Comparison of ENCODE assay signal across 28 mouse cellular contexts in genomic region chr5:148499616-148500015, GRCm38 (mm10). TPM values are rescaled to one million over a fixed set of nuclear protein-coding genes. Genes with fewer than 3 reads are reported as not detected.
DNase-seq lines count a peak whose midpoint lies in the region; ATAC-seq and TF ChIP-seq lines count a peak whose summit lies in the region.
"Had no signal": no experiment of that assay in that cellular context is flagged by ENCODE, and none has a peak within 500 bp of the region (broad histone marks: within the 10 kb centered on the region; RNA-seq: fewer than 3 reads in every experiment).

No protein-coding gene starts in this region.

- peak overlapping the region; percentile 21; the same call in 1 of the 2 replicates for H3K27ac ChIP-seq in layer of hippocampus, adult 2 months
- 0 out of 2 replicates have a peak overlapping the region, but pooled peaks have one; percentile 8 for H3K27ac ChIP-seq in midbrain, embryonic 14.5 days (replicated peaks; ENCODE audit: low read depth, low read length)
- no peak overlapping the region for H3K27ac ChIP-seq in midbrain, embryonic 13.5 days
- H3K27ac ChIP-seq: embryonic facial prominence, embryonic 12.5 days; forebrain, embryonic 12.5 days; hindbrain, postnatal 0 days; stomach, postnatal 0 days had no signal

- no peaks in the 10 kb centered on the region for H3K27me3 ChIP-seq in midbrain, embryonic 14.5 days (ENCODE audit: control insufficient read depth, insufficient read depth, low read length)
- H3K27me3 ChIP-seq in midbrain, embryonic 13.5 days: no peaks in the 10 kb centered on the region
- H3K27me3 ChIP-seq: CH12.LX; embryonic facial prominence, embryonic 12.5 days; forebrain, embryonic 12.5 days; heart, embryonic 12.5 days had no signal

- no peak overlapping the region for H3K9ac ChIP-seq in midbrain, embryonic 14.5 days (replicated peaks; ENCODE audit: low read length)
- no peak overlapping the region for H3K9ac ChIP-seq in midbrain, embryonic 13.5 days (replicated peaks)
- H3K9ac ChIP-seq: embryonic facial prominence, embryonic 12.5 days; forebrain, embryonic 12.5 days; heart, embryonic 12.5 days; liver, postnatal 0 days had no signal

- H3K4me1 ChIP-seq in midbrain, embryonic 14.5 days (ENCODE audit: control insufficient read depth, insufficient read depth, low read length): no peaks in the 10 kb centered on the region
- no peaks in the 10 kb centered on the region for H3K4me1 ChIP-seq in midbrain, embryonic 13.5 days (replicated peaks)
- H3K4me1 ChIP-seq: embryonic facial prominence, embryonic 12.5 days; forebrain, embryonic 12.5 days had no signal

- no peak overlapping the region for H3K4me3 ChIP-seq in layer of hippocampus, adult 2 months
- H3K4me3 ChIP-seq in midbrain, embryonic 14.5 days (replicated peaks; ENCODE audit: low read depth, low read length): no peak overlapping the region
- no peak overlapping the region for H3K4me3 ChIP-seq in midbrain, embryonic 13.5 days (replicated peaks)
- H3K4me3 ChIP-seq: embryonic facial prominence, embryonic 12.5 days; erythroblast, embryonic 14.5 days; forebrain, embryonic 12.5 days; heart, embryonic 12.5 days had no signal

- 69% methylated on average over 5 of the region's 5 CpGs for WGBS in midbrain, embryonic 14.5 days
- 77% methylated on average over 5 of the region's 5 CpGs for WGBS in midbrain, embryonic 13.5 days

- H3K36me3 ChIP-seq in midbrain, embryonic 14.5 days (ENCODE audit: control insufficient read depth, insufficient read depth, low read length): peaks cover 4% of the 10 kb centered on the region; the same call in 1 of the 2 replicates
- peaks cover 7% of the 10 kb centered on the region; the same call in 1 of the 2 replicates for H3K36me3 ChIP-seq in midbrain, embryonic 13.5 days
- H3K36me3 ChIP-seq: embryonic facial prominence, embryonic 12.5 days; forebrain, embryonic 12.5 days had no signal

- H3K4me2 ChIP-seq in midbrain, embryonic 14.5 days (ENCODE audit: low read length): no peak overlapping the region
- no peak overlapping the region for H3K4me2 ChIP-seq in midbrain, embryonic 13.5 days (replicated peaks)
- H3K4me2 ChIP-seq: embryonic facial prominence, embryonic 12.5 days; forebrain, embryonic 12.5 days; heart, embryonic 12.5 days; midbrain, embryonic 11.5 days had no signal

- no peak for TF ChIP-seq CTCF in layer of hippocampus, adult 2 months (conservative IDR thresholded peaks at IDR 0.05)

- no peak for ATAC-seq in midbrain, embryonic 14.5 days (ENCODE audit: low FRiP score, low TSS enrichment)
- ATAC-seq in midbrain, embryonic 13.5 days: no peak
- 0 out of 2 replicates have a peak, but pooled peaks have one; percentile 16 for ATAC-seq in megakaryocyte, adult 5-6 weeks (ENCODE audit: poor library complexity, severe bottlenecking)
- ATAC-seq: hindbrain, postnatal 0 days; intestine, postnatal 0 days; liver, postnatal 0 days; lung, postnatal 0 days had no signal

- DNase-seq in kidney, adult 11 months: peak; percentile 11
- no peak for DNase-seq in kidney, adult 9 months
- no peak for DNase-seq in layer of hippocampus, adult 2 months (ENCODE audit: low spot score in 2 of 2)
- DNase-seq in layer of hippocampus, postnatal 36 days: no peak
- DNase-seq in midbrain, embryonic 14.5 days: no peak
- DNase-seq: adrenal gland, adult 2 months; B cell, adult 2 months; cerebellum, adult 11-12 months; cerebellum, postnatal 10 days; gastrocnemius, postnatal 10 days; heart, adult 18-20 months; heart, postnatal 10 days; liver, postnatal 0 days; thymus, adult 2 months; thymus, postnatal 4 days had no signal

- no peaks in the 10 kb centered on the region; the same call in 1 of the 2 replicates for H3K9me3 ChIP-seq in midbrain, embryonic 14.5 days (ENCODE audit: control insufficient read depth, low read length)
- H3K9me3 ChIP-seq in midbrain, embryonic 13.5 days: peaks cover 11% of the 10 kb centered on the region; the same call in 1 of the 2 replicates
- H3K9me3 ChIP-seq: G1E had no signal

RNA-seq across cellular contexts. Expression of gene Ubl3, which starts 53.0 kb away (rescaled TPM):
- total RNA-seq in layer of hippocampus, adult 2 months (2021): 100 to 1,000 TPM; 221 to 227 TPM
- total RNA-seq in layer of hippocampus, postnatal 36 days (2021): 100 to 1,000 TPM; 222 to 250 TPM
- 75.7 and 87.9 TPM in 2 replicates for polyA plus RNA-seq in midbrain, embryonic 14.5 days (2014; fragmentation: Nextera tagmentation; extraction: Ambion mirVana)
- polyA plus RNA-seq in midbrain, embryonic 13.5 days (2015; fragmentation: Nextera tagmentation; extraction: Ambion mirVana): 55.3 and 69.1 TPM in 2 replicates
- total RNA-seq in megakaryocyte, adult 5-6 weeks (2015): 90.4 and 93.3 TPM in 2 replicates
- 122 and 130 TPM in 2 replicates for total RNA-seq in megakaryocyte, adult 5-6 weeks (2017)
